Mouse (Mus musculus): Measurements from ENCODE around the gene Ripply2. TPM values are rescaled to one million over a fixed set of nuclear protein-coding genes. Genes with fewer than 3 reads are reported as not detected.

The Ripply2 gene
- polyA plus RNA-seq (2017; shearing (Covaris generic)): not detected

GRCm38 (mm10) chr9:87015288-87015937, at the start of gene Ripply2:
Gene Ripply2, plus strand, starts transcription at chr9:87015537.

DNA sequence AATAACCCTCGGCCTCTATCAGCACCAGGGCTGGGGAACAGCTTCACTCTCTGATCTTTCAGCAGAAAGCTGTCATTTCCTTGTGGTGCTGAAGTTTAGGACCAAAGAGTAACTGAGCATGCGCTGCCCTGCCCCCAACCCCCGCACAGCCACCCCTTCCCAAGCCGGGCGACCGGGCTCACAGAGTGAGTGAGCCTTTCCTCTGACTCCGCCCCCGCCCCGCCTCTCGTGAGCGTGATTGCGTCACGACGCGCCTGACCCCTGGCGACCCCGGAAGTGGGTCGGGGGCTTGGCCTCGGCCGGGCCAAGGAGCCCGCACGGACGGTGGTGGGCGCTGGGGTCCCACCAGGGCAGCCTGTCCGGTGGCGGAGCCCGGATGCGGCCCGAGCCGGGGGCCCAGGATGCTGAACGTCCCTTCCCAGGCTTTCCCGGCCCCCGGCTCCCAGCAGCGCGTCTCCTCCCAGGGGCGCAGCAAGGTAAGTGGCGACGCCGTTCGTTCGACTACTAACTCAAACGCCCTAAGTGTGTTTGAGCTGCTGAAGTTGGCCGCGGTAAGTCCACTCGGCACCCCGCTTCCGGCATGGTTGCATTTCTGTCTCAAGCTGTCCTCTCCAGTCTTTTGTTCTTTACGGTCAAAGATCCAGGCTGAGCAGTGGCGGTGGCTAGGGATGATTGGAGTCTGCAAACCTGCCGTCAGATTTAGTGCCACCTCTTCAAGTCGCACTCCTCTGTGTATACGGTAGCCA, 6.6 kb downstream of the Ripply2 start, which contains the start of gene Cyb5r4:
TSS of gene Cyb5r4 (plus strand) at position 237 of the 746 bp plus-strand sequence.

Other genes with a start within 250 kb of the Ripply2 start
- under 1 TPM in 1 of 2 experiments, not detected in 1; 0.44 TPM for gene Snap91, start 134.9 kb upstream of the Ripply2 start, polyA plus RNA-seq (2017; shearing (Covaris generic))
- gene Cyb5r4, start 6.5 kb downstream of the Ripply2 start, polyA plus RNA-seq (2017; shearing (Covaris generic)): 10 to 100 TPM; 71.3 to 74.1 TPM
- under 1 TPM in 1 of 2 experiments, not detected in 1; 0.50 TPM for gene Mrap2, start 128.8 kb downstream of the Ripply2 start, polyA plus RNA-seq (2017; shearing (Covaris generic))
- 10 to 100 TPM in 1 of 2 experiments, 1 to 10 TPM in 1; 5.9 to 10.9 TPM for gene Cep162, start 240.0 kb downstream of the Ripply2 start, polyA plus RNA-seq (2017; shearing (Covaris generic))

All from activated CD4-positive, CD25-positive, alpha-beta regulatory T cell (primary cell).